Mouse (Mus musculus): ENCODE results near the gene Znhit3.
"Not testable (repeated sequence)": the region's sequence is repeated elsewhere in the genome, so short reads cannot be mapped to it uniquely, and the experiment has no call there.

Znhit3 gene

DNA sequence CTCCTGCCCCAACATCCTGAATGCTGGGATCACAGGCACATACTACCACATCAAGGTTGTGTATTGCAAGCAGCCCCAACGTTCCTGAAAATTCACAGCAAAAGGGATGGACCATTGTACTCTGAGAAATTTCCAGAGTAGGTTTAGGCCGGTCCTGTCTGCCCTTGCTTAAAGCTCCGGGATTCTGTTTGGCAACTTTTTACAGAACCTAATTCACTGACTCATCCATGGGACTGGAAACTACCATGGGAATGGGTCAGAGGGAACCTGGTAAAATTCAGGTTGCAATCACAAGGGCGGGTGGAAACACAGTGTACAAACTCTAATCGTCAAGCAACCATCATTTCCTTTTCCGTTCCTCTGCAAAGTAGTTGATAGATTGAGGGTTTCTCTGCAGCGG lies 3.8 kb upstream of the Znhit3 start:
- DNase-seq, result no peak

DNA sequence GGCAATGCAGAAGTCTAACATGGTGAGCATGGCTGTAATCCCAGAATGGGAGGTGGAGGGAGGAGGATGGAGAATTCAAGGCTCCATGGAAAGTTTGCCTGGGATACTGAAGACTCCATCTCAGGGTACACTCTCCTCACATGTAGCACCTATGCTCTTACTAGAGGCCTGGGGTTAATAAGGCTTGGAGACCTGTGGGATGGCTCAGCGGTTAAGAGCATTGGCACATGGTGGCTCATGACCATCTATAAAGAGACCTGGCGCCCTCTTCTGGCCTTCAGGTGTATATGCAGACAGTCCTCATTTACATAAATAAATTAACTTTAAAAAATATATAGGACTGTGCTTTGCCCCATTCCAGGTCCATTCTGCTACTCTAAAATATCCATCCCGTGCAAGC lies 3.1 kb upstream of the Znhit3 start:
- peak; percentile 54 for DNase-seq

DNA sequence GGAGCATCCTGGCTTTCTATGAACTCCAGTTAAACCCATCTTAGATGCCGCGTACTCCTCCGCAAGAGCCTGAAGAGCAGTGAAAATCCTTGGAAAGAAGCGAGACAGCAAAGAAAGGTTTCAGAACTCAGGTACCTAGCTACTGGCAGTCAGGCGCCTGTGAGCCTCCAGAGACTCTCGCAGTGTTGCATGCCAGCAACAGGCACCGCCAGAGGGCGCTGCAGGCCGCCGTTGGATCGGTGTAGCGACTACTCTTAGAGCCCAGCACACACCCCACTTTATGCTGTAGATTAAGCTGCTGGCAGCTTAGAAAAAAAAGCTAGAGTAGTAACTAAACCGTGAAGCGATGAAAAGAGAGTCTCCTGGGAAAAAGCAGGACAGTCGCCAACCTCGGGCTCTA lies 2.3 kb upstream of the Znhit3 start:
- DNase-seq, result peak; percentile 90

DNA sequence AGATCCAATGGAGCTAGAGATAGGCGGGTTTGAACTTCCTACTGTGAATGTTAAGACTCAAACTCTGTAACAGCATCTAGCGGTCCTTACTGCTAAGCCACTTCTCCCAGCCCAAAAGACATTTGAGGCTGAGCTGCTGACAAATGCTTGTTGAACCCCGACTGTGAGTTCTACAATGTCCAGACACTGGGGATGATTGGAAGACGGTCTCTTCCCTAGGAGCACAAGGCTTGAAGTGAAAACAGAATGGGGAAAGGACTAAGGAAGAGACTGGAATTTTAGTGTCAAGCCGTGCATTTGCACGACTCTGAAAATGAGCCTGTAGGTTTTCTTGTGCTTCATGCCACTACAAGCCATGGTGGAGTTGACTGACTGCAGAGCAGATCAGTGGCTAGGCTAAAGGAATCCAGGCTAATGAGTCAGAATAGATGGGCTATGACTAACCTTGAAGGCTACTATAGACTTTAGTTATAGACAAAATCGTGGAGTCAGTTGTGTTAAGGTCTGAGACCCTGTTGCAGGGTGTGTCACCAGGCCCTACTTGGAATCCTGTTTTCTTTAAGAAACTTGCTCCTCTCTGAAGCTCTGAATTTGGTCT lies 636 bp upstream of the Znhit3 start:
- peak; percentile 9 for DNase-seq

DNA sequence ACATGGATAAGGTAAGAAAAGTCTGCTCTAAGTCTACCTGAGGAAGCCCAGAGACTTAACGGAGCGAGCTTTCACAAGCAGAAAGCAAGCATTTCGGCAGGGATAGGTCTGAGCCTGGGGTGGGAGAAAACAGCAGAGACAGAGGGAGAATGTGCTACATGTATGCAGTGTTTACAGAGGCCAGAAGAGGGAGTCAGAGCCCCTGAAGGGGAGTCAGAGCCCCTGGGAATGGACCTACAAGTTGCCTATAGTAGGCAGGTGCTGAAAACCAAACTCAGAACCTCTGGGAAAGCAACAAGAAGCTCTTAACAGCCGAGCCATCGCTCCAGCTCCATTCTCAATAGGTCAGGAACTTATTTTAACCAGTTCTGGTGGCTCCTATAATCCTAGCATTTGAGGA lies 1.5 kb downstream of the Znhit3 start:
- peak; percentile 7 for DNase-seq

DNA sequence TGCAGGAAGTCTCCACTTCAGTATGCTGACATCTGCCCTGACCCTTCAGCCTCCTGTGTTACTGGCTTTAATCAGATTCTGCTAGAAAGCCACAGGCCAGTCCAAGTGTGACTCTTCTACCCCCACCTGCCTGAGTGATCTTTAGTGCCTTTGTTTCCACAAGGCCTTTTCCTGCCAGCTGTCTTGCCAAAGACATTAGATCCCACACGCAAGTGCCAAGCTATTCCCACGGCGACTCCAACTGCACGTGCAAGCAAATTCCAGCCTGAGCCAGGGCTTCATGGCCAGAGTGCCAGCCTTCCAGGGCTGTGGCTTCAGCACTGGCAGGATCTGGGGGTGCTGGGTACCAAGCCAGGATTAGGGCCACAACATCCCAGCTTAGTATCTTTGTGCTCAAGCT lies 5.8 kb downstream of the Znhit3 start:
- no peak for DNase-seq

DNA sequence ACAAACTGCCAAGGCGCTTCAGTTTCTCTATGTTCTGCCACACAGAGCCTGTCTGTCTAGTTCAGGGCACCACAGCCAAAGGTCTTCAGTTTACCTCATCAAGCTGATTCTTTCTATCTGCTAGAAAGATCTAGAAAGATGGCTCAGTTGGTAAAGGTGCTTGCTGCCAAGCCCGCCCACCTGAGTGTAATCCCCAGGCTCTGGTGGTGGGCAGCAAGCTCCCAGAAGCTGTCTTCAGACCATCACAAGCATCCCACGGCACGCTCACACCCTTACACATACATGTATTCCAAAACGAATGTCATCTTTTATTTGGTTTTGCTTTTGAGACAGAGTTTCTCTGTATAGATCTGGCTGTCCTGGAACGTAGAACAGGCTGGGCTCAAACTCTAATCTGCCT lies 7.7 kb downstream of the Znhit3 start:
- no peak for DNase-seq

DNA sequence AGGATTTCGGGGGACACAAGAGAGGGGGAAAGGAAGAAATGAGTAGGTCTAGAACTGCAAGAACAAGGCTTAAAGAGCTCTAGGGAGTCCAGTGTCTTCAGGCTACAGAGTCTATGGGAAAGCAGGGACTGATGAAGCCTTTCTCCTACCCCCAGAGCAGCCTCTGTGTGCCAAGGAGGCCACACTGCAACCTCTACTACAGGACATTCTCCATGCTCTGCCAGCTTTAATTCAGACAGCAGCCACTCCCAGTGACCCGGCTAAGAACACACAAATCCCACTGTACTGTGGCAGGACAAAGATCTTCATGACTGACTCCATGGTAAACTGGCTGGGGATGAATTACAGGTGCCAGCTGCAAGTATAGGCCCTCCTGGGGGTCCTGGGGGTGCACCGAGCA lies 9.1 kb downstream of the Znhit3 start:
- DNase-seq, result no peak

DNA sequence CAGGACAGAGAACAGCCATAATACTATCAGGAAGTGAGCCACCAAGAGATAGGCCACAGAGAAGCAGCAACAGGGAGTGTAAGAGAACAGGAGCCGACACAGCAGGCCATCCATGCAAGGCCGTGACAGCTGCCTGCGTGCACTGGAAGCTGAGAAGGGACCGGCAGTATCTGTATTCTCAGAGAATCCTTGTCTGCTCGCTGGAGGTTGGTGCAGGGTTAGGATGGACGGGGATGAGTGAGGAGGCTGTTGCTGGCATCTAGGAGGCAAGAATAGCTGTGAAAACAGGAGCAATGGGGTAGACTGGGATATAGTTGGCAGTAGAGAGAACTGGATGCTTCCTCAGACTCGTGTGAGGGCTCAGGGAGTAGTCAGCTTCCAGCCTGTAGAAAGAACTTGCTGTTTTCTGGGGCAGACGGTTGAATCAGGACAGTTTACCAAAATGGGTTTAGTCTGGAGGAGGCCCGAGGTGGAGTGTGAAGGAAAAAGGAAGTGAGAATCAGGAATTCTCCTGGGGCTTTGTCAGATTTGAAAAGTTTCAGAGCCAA lies 11.5 kb downstream of the Znhit3 start:
- DNase-seq, result no peak

DNA sequence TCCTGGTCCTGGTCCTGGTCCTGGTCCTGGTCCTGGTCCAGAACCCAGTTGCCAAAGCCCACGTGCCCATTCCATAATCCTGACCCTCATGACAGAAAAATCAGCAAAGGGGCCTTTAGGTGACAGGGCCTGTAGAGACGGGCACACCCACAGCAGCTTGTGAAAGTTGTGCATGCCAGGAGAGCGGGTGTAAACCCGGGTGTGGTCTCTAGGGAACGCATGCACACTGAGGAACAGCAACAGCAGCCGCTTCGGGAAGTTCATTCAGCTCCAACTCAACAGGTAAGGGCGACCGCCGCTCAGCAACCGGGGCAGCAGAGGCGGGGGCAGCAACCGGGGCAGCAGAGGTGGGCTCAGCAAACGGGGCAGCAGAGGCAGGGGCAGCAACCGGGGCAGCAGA lies 23.1 kb downstream of the Znhit3 start:
- DNase-seq, result no peak

DNA sequence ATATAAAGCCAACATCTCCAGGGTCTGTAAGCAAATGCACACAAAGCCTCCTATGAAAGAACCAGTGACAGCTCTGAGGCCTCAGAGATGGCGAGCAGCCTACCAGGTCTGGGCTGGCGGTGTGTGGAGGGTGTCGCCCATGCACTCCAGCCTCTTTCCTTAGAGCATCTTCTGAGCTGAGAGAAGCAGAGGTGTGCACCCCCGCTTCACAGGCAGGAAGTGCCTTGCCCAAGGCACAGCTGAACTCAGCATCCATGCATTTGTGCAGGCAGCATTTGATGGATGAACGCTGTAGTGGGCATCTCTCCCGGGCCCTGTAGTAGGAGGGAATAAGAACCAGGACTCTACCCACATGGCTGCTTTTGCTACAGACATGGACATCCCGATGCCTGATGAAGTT lies 24.5 kb downstream of the Znhit3 start:
- no peak for DNase-seq

DNA sequence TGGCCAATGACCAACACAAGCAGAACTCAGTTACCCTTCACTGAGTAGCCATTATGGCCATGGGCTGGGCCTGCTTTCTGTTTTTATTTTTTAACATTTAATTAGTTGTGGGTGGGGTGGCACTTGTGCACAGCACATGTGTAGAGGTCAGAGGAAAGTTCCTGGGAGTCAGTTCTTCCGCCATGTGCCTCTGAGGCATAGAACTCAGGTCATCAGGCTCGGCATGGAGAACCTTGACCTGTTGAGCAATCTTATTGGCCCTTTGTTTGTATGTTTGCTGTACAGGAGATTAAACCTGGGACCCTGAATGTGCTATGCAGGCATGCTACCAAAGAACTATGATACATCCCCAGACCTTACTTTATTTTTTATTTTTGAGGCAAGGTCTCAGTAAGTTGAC lies 26.7 kb downstream of the Znhit3 start:
- no peak for DNase-seq

DNA sequence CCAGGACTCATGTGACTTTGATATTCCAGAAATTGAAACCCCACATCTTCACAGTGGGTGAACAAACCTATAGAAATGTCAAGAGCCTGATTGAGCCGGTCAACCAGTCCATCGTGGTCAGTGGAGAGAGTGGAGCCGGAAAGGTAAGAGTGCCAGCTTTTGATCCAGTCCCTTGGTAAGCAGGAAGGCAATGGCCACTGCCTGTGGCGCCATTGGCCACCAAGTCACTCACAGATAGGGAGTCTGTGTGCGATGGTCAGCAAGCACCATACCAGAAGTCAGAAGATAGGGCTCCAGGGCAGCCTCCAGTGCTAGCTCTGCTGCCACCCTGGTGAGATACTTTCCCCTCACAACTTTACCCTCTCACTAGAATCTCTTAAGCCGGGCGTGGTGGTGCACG lies 28.1 kb downstream of the Znhit3 start:
- no peak for DNase-seq

DNA sequence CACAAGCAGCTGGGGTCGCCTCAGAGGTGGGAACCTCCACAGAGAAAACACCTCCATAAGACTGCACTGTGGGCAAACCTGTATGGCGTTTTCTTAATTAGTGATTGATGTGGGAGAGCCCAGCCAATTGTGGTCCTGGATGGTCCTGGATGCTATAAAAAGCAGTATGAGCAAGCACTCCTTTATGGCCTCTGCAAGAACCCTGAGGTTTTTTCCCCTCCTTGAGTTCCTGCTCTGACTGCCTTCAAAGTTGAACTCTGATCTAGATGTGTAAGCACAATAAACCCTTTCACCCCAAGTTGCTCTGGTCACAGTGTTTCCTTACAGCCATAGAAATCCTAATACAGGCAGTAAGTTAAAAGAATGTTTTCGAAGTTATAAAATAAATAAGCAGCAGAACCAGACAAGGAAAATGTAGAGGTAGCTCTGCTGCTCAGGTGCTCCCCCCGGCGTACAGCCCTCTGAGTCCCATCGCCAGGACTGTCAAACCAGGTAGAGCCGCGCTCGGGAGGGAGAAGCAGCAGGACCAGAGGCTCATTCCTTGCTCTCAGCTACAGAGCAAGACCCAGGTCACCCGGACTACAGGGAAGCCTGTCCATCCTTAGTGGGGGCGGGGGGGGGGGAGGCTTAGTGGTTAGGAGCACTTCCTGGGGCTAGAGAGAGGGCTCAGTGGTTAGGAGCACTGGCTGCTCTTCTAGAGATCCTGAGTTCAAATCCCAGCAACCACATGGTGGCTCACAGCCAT lies 29.2 kb downstream of the Znhit3 start:
- DNase-seq, result no peak

DNA sequence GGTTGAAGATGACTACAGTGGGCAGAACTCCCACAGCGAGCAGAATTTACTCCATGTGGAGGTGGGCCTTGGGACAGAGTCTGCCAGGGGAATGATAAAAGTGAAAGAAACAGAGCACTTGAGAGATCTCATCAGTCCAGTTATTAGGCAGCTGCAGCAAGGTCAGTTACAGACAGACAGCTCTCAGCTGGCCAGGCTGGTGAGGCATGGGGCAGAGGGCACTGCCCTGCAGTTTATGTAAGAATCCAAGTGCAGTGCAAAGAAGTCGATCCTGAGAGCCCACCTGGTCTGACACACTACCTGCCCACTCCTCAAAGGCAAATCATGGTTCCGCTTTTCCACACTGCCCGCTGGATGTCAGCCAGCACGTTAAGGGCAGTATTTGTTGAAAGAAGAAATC lies 29.9 kb downstream of the Znhit3 start:
- no peak for DNase-seq

DNA sequence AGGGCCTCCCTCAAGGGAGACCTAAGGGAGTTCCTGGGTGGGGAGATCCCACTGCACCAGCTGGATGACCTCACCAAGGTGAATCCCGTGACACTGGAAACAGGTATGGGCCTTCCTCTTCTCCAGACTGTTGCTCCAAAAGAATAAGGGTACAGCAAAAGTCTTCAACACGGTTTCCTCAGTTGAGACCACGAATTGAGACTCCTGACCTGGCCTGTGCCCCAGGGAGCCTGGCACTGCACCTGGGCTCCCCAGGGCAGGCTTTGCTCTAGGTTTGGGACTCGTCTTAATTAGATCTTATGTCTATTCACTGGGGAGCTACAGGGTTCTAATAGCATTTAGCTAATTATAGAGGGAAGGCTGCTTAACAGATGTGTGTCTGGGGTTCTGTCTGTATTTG lies 30.9 kb downstream of the Znhit3 start:
- DNase-seq, result no peak

DNA sequence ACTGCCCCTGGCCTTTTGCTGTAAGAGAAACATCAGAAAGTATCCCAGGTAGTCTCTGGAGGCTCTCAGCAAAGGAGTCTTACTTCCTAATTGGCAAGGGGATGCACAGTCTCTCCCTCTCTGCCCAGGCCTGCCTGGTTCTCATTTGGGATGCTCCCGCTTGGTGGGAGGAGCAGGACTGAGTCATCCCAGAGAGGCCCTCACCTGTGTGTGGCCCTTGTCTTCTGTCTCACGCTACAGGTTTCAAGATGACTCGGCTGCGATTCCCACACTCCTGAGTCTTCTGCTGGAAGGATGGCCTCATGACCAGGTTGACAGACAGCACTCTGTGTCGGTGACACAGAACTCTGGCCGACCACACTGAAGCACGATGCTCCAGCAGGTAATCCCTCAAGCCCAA lies 33.8 kb downstream of the Znhit3 start:
- no peak for DNase-seq

DNA sequence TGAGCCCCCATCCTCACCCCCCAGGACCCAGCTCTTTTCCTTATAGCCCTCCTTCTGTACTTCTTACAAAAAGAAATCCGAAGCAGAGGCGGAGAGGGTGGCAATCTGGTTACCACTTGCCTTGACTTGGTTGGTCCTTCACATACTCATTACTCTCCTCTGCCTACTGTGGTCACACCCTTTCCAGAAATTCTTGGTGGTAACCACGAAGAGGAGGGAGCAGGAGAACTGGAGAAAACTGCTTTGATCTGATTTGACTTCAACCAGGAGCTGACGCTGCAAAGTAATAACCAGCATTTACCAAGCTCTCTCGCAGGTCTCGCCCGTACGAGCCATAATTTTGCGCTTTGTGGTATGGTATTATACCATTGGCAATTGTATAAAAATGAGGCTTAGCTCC lies 35.2 kb downstream of the Znhit3 start:
- DNase-seq, result no peak

DNA sequence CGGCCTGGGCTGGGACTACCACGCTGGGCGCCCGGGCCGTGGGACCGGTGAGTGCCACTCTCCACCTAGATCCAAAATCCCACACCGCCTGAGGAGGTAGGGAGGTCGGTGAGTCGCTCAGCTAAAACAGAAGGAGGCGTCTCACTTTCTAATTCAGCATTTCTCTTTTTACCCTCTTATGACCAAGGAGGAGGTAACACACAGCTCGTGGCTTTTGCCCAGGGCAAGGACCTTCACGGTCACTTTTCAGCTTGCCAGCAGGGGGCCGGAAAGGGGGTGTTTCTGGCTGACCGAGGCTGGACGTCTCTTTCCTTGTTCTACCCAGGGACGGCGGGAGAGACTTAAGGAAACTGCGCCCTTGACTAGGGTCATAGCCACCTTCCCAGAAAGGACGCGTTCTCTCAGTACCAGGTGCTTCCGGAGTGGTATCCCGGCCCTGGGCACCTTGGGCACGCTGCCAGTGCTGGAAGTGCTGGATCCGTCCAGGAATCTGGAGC lies 35.7 kb downstream of the Znhit3 start:
- DNase-seq, result peak; percentile 77

DNA sequence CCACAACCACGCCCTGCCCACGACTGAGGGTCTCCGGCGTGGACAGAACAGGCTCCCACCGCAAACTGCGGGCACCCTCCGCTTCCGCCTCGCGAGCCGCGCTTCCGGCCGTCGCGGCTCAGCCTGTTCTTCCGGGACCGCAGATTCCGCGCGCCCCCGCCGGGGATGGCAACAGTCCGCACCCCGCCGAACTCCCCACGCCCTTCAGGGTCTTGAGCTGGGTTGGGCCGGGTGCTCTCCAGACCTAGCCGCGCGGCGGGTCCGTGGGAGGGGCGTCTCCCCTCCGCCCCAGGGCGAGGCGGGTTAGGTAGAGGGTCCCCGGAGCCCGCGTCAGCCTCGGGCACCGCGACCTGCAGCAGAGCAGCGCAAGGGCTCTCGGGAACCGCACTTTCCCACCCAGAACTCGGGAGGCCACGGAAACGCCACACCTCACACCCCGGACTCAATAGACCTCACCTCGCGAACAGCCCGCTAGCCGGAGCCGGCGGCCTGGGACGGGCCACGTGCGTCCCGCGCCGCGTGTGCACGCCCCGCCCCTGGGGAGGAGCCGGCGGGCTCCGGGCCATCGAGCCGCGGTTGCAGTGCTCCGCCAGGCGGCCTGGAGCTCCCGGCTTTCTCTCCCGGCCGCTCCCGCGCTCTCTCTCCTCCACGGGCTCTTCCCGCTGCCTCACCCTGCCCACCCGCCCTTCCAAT lies 36.2 kb downstream of the Znhit3 start, which contains the start of the genes Myo19 and Pigw:
TSS of gene Myo19 (plus strand) at position 377 of the 693 bp plus-strand sequence.
TSS of gene Pigw (minus strand) at position 514 of the 693 bp plus-strand sequence.
- DNase-seq, result peak; percentile 94

DNA sequence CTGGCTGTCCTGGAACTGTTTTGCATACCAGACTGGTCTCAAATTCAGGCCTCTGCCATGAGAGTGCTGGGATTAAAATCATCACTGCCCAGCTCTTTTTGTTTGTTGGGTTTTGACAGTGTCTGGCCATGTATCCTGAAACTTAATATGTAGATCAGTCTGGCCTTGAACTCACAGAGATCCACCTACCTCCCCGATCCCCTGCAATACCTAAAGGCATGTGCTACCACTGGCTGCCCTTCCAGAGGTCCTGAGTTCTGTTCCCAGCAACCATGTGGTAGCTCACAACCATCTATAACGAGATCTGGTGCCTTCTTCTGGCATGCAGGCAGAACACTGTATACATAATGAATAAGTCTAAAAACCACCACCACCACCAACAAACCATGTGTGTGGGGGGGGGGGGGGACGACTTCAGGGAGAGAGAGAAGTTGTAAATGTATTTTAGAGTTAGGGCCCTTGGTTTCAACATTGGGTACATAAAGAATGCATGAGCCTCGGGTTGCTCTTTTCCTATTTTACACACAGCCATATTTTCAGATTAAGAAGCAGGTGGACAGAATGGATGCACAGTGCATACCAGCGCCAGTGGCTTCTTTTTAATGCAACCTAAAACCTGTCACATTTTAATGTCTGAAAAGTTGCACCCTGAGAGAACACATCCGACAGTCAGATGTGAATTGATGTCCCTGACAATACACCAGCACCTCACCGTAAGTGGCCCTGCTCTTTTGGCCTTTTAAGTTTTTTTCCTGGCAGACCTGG lies 37.0 kb downstream of the Znhit3 start:
- DNase-seq, result no peak

DNA sequence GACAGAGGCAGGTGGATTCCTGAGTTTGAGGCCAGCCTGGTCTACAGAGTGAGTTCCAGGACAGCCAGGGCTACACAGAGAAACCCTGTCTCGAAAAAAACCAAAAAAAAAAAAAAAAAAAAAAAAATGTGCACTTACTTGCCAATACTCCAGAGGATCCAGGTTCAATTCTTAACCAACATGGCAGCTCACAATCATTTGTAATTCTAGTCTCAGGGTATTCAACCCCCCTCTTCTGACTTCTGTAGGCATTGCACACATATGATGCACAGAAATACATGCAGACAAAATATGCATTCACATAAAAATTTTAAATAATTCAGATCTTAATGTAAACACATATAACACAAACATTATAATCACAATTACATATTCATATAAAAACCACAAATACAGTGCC lies 40.1 kb downstream of the Znhit3 start:
- DNase-seq, result not testable (repeated sequence)
